Mouse (Mus musculus) small intestine, adult 2 months (tissue): Measurements from ENCODE around the gene Svs4. TPM values are rescaled to one million over a fixed set of nuclear protein-coding genes. Genes with fewer than 3 reads are reported as not detected.
"Not testable (repeated sequence)": the region's sequence is repeated elsewhere in the genome, so short reads cannot be mapped to it uniquely, and the experiment has no call there.

Experiments used
- H3K27ac ChIP-seq: fragments of 200-500 bp; 2 replicates; pipeline ENCODE4 v1.5.1; 2012; ENCODE audit warnings: low read depth, low read length, control low read depth, inconsistent platforms; ENCODE audit not compliant: insufficient read depth
- H3K27me3 ChIP-seq: fragments of 200-500 bp; 2 replicates; pipeline ENCODE4 v1.6.1; 2012; ENCODE audit warnings: mild to moderate bottlenecking, moderate library complexity, low read length, inconsistent platforms; ENCODE audit not compliant: control insufficient read depth, insufficient read depth
- H3K36me3 ChIP-seq: fragments of 200-500 bp; 2 replicates; pipeline ENCODE4 v1.6.1; 2012; ENCODE audit warnings: mild to moderate bottlenecking, low read length, control low read depth, inconsistent platforms; ENCODE audit not compliant: control insufficient read depth, insufficient read depth
- H3K4me1 ChIP-seq: fragments of 200-500 bp; 2 replicates; pipeline ENCODE4 v1.6.1; 2012; ENCODE audit warnings: low read length, inconsistent platforms, mixed read lengths; ENCODE audit not compliant: control insufficient read depth, insufficient read depth, insufficient read length
- H3K4me3 ChIP-seq: fragments of 200-500 bp; 2 replicates; pipeline ENCODE4 v1.5.1; 2012; ENCODE audit warnings: low read depth, mild to moderate bottlenecking, control low read depth, inconsistent platforms, low read length, moderate library complexity
- CTCF ChIP-seq: fragments of 200-500 bp; IDR thresholded peaks from 2 replicates; pipeline ENCODE4 v1.5.1; 2012; ENCODE audit warnings: low read depth, mild to moderate bottlenecking, control low read depth, inconsistent platforms, low read length, moderate library complexity, mixed read lengths; ENCODE audit not compliant: insufficient replicate concordance, insufficient read length; ENCODE audit errors: extremely low read depth
- POLR2A ChIP-seq: fragments of 200-500 bp; IDR thresholded peaks from 2 replicates; pipeline ENCODE4 v1.6.1; 2012; ENCODE audit warnings: low read depth, mild to moderate bottlenecking, control low read depth, inconsistent platforms, low read length, moderate library complexity
- WGBS: fragments of 180-500 bp; shearing (Covaris S2); methylation state at CpG from one replicate; pipeline ENCODE4 v1.1.7; 2018; 5-methylcytosine and 5-hydroxymethylcytosine counted together
- polyA plus RNA-seq: library from polyadenylated mRNA; depleted of rRNA; stranded (reverse); fragments of >200 nt; gene quantifications from 2 replicates; pipeline ENCODE4 v1.2.3, GENCODE M21; 2012; rRNA removed

Gene Svs4
- polyA plus RNA-seq, result not detected in 2 replicates

- Histone ChIP-seq H3K4me3 (no peak within 1 kb of the TSS), H3K27me3 (no peaks in the 10 kb centered on the region), H3K36me3 (no peaks in the 10 kb centered on the region), H3K27ac (no peak within 1 kb of the TSS), H3K4me1 (no peaks in the 10 kb centered on the region)
- TF ChIP-seq POLR2A, result no peak
- TF ChIP-seq CTCF, result no peak
- 90% methylated on average over 4 of the region's 4 CpGs for whole genome bisulfite sequencing
These were observed at the start of gene Svs4 for GRCm38 (mm10) chr2:164278359-164278758. TSS of gene Svs4 (minus strand) at chr2:164278459.

DNA sequence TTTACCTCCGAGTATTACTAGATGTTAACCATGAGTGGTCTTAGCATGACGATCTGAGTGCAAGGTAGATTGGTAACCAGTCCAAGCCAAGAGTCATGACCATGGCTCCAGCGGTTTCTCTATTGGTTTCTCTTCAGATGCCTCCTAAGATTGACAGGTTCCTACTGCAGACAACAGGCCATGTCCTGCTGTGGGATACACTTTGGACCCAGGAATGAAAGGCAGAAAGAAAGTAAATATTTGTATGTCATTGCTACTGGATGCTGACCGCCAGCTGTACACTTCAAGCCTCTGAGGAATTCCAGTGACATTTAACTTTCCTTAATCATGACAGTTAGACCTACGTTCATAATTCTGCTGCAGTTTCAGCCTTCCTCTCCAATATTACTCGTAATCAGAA lies 42.7 kb upstream of the Svs4 start:
- H3K27me3 ChIP-seq, result no peaks in the 10 kb centered on the region
- no peak overlapping the region for H3K27ac ChIP-seq
- no peak overlapping the region for H3K4me3 ChIP-seq
- H3K36me3 ChIP-seq, result no peaks in the 10 kb centered on the region
- TF ChIP-seq POLR2A (no peak), CTCF (no peak)
- H3K4me1 ChIP-seq, result no peaks in the 10 kb centered on the region
- WGBS, result 68% methylated on average over 6 of the region's 6 CpGs

- not testable (repeated sequence) for H3K27ac ChIP-seq, H3K36me3 ChIP-seq, H3K27me3 ChIP-seq, H3K4me3 ChIP-seq, H3K4me1 ChIP-seq
- 78% methylated on average over 1 of the region's 1 CpGs for WGBS
These were observed 38.2 kb upstream of the Svs4 start, which contains the start of gene Svs6 for GRCm38 (mm10) chr2:164316451-164316850. TSS of gene Svs6 (plus strand) at chr2:164316751.

- H3K4me1 ChIP-seq, H3K27me3 ChIP-seq, H3K27ac ChIP-seq, H3K36me3 ChIP-seq, H3K4me3 ChIP-seq: not testable (repeated sequence)
These were observed 37.2 kb upstream of the Svs4 start for GRCm38 (mm10) chr2:164315460-164315859.

- 74% methylated on average over 5 of the region's 5 CpGs for WGBS
- Histone ChIP-seq H3K4me1 (no peaks in the 10 kb centered on the region), H3K4me3 (no peak overlapping the region), H3K27me3 (no peaks in the 10 kb centered on the region), H3K36me3 (no peaks in the 10 kb centered on the region), H3K27ac (no peak overlapping the region)
- no peak for TF ChIP-seq POLR2A
- no peak for TF ChIP-seq CTCF
These were observed 34.3 kb upstream of the Svs4 start for GRCm38 (mm10) chr2:164312599-164312998.

GRCm38 (mm10) chr2:164288968-164289367 lies 10.7 kb upstream of the Svs4 start, which contains the start of gene Svs3a:
TSS of gene Svs3a (plus strand) at chr2:164289268.
- H3K4me3 ChIP-seq, result not testable (repeated sequence)

DNA sequence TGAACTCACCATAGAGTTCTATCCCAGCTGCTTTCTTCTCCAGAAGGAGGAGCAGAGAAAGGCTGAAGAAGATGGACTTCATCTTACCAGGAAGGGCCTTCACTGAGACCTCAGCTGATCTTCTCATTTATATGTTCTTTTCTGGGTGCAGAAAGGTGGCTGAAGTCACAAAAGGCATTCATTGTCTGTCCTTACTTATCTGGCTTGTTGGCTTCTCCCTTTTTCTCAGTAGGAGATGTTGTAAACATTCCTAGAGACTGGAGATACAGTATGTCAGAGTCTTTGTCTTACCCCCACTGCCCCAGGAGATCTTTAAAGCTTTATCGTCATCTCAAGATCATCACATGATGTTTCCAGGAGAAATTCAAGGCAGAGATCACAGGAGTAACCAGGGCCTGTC lies 21.7 kb downstream of the Svs4 start, which contains the start of gene Svs3b:
Gene Svs3b (minus strand): TSS at position 101 of the 400 bp plus-strand sequence.
- not testable (repeated sequence) for H3K36me3 ChIP-seq, H3K4me1 ChIP-seq, H3K27me3 ChIP-seq, H3K27ac ChIP-seq, H3K4me3 ChIP-seq
- WGBS, result 77% methylated on average over 1 of the region's 1 CpGs

More at GRCm38 (mm10) chr2:164288968-164289367, 10.7 kb upstream of the Svs4 start, which contains the start of gene Svs3a:
- H3K27ac ChIP-seq, H3K36me3 ChIP-seq, H3K27me3 ChIP-seq, H3K4me1 ChIP-seq: not testable (repeated sequence)
- 55% methylated on average over 1 of the region's 1 CpGs for WGBS

GRCm38 (mm10) chr2:164238366-164238765 lies 39.9 kb downstream of the Svs4 start, which contains the start of gene Svs2:
TSS of gene Svs2 (minus strand) at chr2:164238466.
- Histone ChIP-seq H3K27me3 (no peaks in the 10 kb centered on the region), H3K4me1 (no peaks in the 10 kb centered on the region), H3K36me3 (no peaks in the 10 kb centered on the region), H3K4me3 (no peak within 1 kb of the TSS), H3K27ac (no peak within 1 kb of the TSS)
- 73% methylated on average over 3 of the region's 3 CpGs for WGBS
- no peak for TF ChIP-seq POLR2A
- no peak for TF ChIP-seq CTCF
